Mouse (Mus musculus): Measurements from ENCODE around the gene Mia2.

DNA sequence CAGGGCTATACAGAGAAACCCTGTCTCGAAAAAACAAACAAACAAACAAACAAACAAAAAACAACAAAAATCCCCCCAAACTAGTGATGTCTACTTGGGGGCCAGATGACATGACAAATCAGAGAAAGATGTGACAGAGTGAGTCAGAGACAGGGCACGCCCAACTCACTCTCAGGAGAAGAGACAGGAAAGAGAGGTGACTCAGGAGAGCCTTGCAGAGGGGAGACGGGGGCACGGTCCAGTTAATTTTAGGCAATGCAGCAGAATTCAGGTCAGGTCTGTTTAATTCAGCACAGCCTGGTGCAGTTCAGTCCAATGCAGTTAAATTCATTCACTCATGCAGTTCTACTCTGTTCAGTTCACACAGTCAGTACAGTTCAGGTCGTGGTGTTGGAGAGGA, 9.4 kb upstream of the Mia2 start:
- TF ChIP-seq CTCF (IDR thresholded peaks at IDR 0.05; ENCODE audit: borderline replicate concordance, insufficient read depth, low read length): no peak
- no peak for TF ChIP-seq POLR2A (IDR thresholded peaks at IDR 0.05; ENCODE audit: low read depth, low read length)
